Mouse (Mus musculus): ENCODE results near the gene Iqcf3. TPM values are rescaled to one million over a fixed set of nuclear protein-coding genes. Genes with fewer than 3 reads are reported as not detected.

Iqcf3 gene
- polyA plus RNA-seq, 1 experiment: not detected

GRCm38 (mm10) chr9:106482578-106483115, 78.8 kb downstream of the Iqcf3 start:
- TF ChIP-seq POLR2A (IDR thresholded peaks at IDR 0.05; ENCODE audit: low read depth, low read length) (no peak), CTCF (IDR thresholded peaks at IDR 0.05; ENCODE audit: borderline replicate concordance, insufficient read depth, low read length) (no peak)
- 0 out of 2 replicates have a peak, but pooled peaks cover 3% of the 10 kb centered on the region for H3K4me1 ChIP-seq (ENCODE audit: control insufficient read depth, insufficient read depth, low read length)
- no peak overlapping the region for H3K4me3 ChIP-seq (ENCODE audit: insufficient read depth, low read length)
- no peak overlapping the region for H3K27ac ChIP-seq (ENCODE audit: insufficient read depth, low read length)

GRCm38 (mm10) chr9:106481676-106482075, 79.8 kb downstream of the Iqcf3 start:
- TF ChIP-seq POLR2A (IDR thresholded peaks at IDR 0.05; ENCODE audit: low read depth, low read length): no peak
- no peak for TF ChIP-seq CTCF (IDR thresholded peaks at IDR 0.05; ENCODE audit: borderline replicate concordance, insufficient read depth, low read length)
- Histone ChIP-seq H3K4me3 (ENCODE audit: insufficient read depth, low read length) (no peak overlapping the region), H3K27ac (ENCODE audit: insufficient read depth, low read length) (no peak overlapping the region), H3K4me1 (ENCODE audit: control insufficient read depth, insufficient read depth, low read length) (0 out of 2 replicates have a peak, but pooled peaks cover 3% of the 10 kb centered on the region)

GRCm38 (mm10) chr9:106481075-106481474, 80.4 kb downstream of the Iqcf3 start:
- TF ChIP-seq CTCF (IDR thresholded peaks at IDR 0.05; ENCODE audit: borderline replicate concordance, insufficient read depth, low read length) (no peak), POLR2A (IDR thresholded peaks at IDR 0.05; ENCODE audit: low read depth, low read length) (no peak)
- Histone ChIP-seq H3K4me1 (ENCODE audit: control insufficient read depth, insufficient read depth, low read length) (0 out of 2 replicates have a peak, but pooled peaks cover 3% of the 10 kb centered on the region), H3K4me3 (ENCODE audit: insufficient read depth, low read length) (no peak overlapping the region), H3K27ac (ENCODE audit: insufficient read depth, low read length) (no peak overlapping the region)

GRCm38 (mm10) chr9:106480541-106480940, 80.9 kb downstream of the Iqcf3 start:
- H3K27ac ChIP-seq (ENCODE audit: insufficient read depth, low read length): no peak overlapping the region
- TF ChIP-seq POLR2A (IDR thresholded peaks at IDR 0.05; ENCODE audit: low read depth, low read length) (no peak), CTCF (IDR thresholded peaks at IDR 0.05; ENCODE audit: borderline replicate concordance, insufficient read depth, low read length) (no peak)
- H3K4me1 ChIP-seq (ENCODE audit: control insufficient read depth, insufficient read depth, low read length): 0 out of 2 replicates have a peak, but pooled peaks cover 3% of the 10 kb centered on the region
- H3K4me3 ChIP-seq (ENCODE audit: insufficient read depth, low read length): no peak overlapping the region

GRCm38 (mm10) chr9:106478101-106478500, 83.3 kb downstream of the Iqcf3 start:
- Histone ChIP-seq H3K4me3 (ENCODE audit: insufficient read depth, low read length) (peak overlapping the region; percentile 99), H3K27ac (ENCODE audit: insufficient read depth, low read length) (no peak overlapping the region), H3K4me1 (ENCODE audit: control insufficient read depth, insufficient read depth, low read length) (0 out of 2 replicates have a peak, but pooled peaks cover 3% of the 10 kb centered on the region)
- TF ChIP-seq POLR2A (IDR thresholded peaks at IDR 0.05; ENCODE audit: low read depth, low read length) (no peak), CTCF (IDR thresholded peaks at IDR 0.05; ENCODE audit: borderline replicate concordance, insufficient read depth, low read length) (no peak)

- H3K27ac ChIP-seq (ENCODE audit: insufficient read depth, low read length): no peak overlapping the region
- H3K4me1 ChIP-seq (ENCODE audit: control insufficient read depth, insufficient read depth, low read length): 0 out of 2 replicates have a peak, but pooled peaks cover 3% of the 10 kb centered on the region
- TF ChIP-seq CTCF (IDR thresholded peaks at IDR 0.05; ENCODE audit: borderline replicate concordance, insufficient read depth, low read length) (no peak), POLR2A (IDR thresholded peaks at IDR 0.05; ENCODE audit: low read depth, low read length) (no peak)
- peak overlapping the region; percentile 99 for H3K4me3 ChIP-seq (ENCODE audit: insufficient read depth, low read length)
These were observed 83.8 kb downstream of the Iqcf3 start for GRCm38 (mm10) chr9:106477649-106478048.

- Histone ChIP-seq H3K4me1 (ENCODE audit: control insufficient read depth, insufficient read depth, low read length) (peaks cover 9% of the 10 kb centered on the region), H3K4me3 (ENCODE audit: insufficient read depth, low read length) (peak within 1 kb of the TSS; percentile 99), H3K27ac (ENCODE audit: insufficient read depth, low read length) (peak within 1 kb of the TSS; percentile 99)
- TF ChIP-seq CTCF (IDR thresholded peaks at IDR 0.05; ENCODE audit: borderline replicate concordance, insufficient read depth, low read length): peak; percentile 86
- TF ChIP-seq POLR2A (IDR thresholded peaks at IDR 0.05; ENCODE audit: low read depth, low read length): 0 out of 2 replicates have a peak, but pooled peaks have one; percentile 48
These were observed 84.4 kb downstream of the Iqcf3 start, which contains the start of gene Parp3 for GRCm38 (mm10) chr9:106476924-106477484. Parp3 (minus strand) TSS chr9:106476949.

GRCm38 (mm10) chr9:106476002-106476923, 85.2 kb downstream of the Iqcf3 start:
- peak; percentile 67 for TF ChIP-seq POLR2A (IDR thresholded peaks at IDR 0.05; ENCODE audit: low read depth, low read length)
- no peak for TF ChIP-seq CTCF (IDR thresholded peaks at IDR 0.05; ENCODE audit: borderline replicate concordance, insufficient read depth, low read length)
- Histone ChIP-seq H3K27ac (ENCODE audit: insufficient read depth, low read length) (peak overlapping the region; percentile 99), H3K4me1 (ENCODE audit: control insufficient read depth, insufficient read depth, low read length) (peaks cover 9% of the 10 kb centered on the region), H3K4me3 (ENCODE audit: insufficient read depth, low read length) (peak overlapping the region; percentile 53)

GRCm38 (mm10) chr9:106475663-106476001, 85.8 kb downstream of the Iqcf3 start, which contains the start of gene Rrp9:
Rrp9 (plus strand) TSS chr9:106475963.
- Histone ChIP-seq H3K4me1 (ENCODE audit: control insufficient read depth, insufficient read depth, low read length) (peaks cover 9% of the 10 kb centered on the region), H3K27ac (ENCODE audit: insufficient read depth, low read length) (peak within 1 kb of the TSS; percentile 99), H3K4me3 (ENCODE audit: insufficient read depth, low read length) (peak within 1 kb of the TSS; percentile 53)
- no peak for TF ChIP-seq CTCF (IDR thresholded peaks at IDR 0.05; ENCODE audit: borderline replicate concordance, insufficient read depth, low read length)
- TF ChIP-seq POLR2A (IDR thresholded peaks at IDR 0.05; ENCODE audit: low read depth, low read length): no peak

Measured in embryonic fibroblast, embryonic 13.5 days (primary cell).